Mouse (Mus musculus) lung, postnatal 10 days (tissue): ENCODE measurements around the gene Tmem208.

Source experiments
- DNase-seq: peaks from one replicate; pipeline ENCODE4 v3.0.0; 2021

Gene Tmem208

GRCm38 (mm10) chr8:105298351-105299252 lies 27.6 kb upstream of the Tmem208 start:
- no peak for DNase-seq

GRCm38 (mm10) chr8:105299962-105300361 lies 26.2 kb upstream of the Tmem208 start:
- DNase-seq = no peak

- no peak for DNase-seq
Measured at GRCm38 (mm10) chr8:105303396-105303795, 22.8 kb upstream of the Tmem208 start.

- no peak for DNase-seq
Measured at GRCm38 (mm10) chr8:105303874-105304273, 22.3 kb upstream of the Tmem208 start.

GRCm38 (mm10) chr8:105304325-105305210 lies 21.6 kb upstream of the Tmem208 start:
- DNase-seq = no peak

GRCm38 (mm10) chr8:105305211-105306145 lies 20.7 kb upstream of the Tmem208 start, which contains the start of gene Elmo3:
Gene Elmo3 (plus strand): TSS chr8:105305601.
- peak; percentile 85 for DNase-seq

- no peak for DNase-seq
Measured at GRCm38 (mm10) chr8:105306146-105306691, 19.9 kb upstream of the Tmem208 start.

GRCm38 (mm10) chr8:105307670-105308069 lies 18.5 kb upstream of the Tmem208 start:
- no peak for DNase-seq

GRCm38 (mm10) chr8:105308428-105308827 lies 17.7 kb upstream of the Tmem208 start:
- no peak for DNase-seq

- DNase-seq = no peak
Measured at GRCm38 (mm10) chr8:105309142-105309847, 16.9 kb upstream of the Tmem208 start.

- DNase-seq = no peak
Measured at GRCm38 (mm10) chr8:105310118-105310517, 16.0 kb upstream of the Tmem208 start.

GRCm38 (mm10) chr8:105311718-105312117 lies 14.4 kb upstream of the Tmem208 start:
- no peak for DNase-seq

GRCm38 (mm10) chr8:105312891-105313481 lies 13.2 kb upstream of the Tmem208 start:
- DNase-seq = no peak

- no peak for DNase-seq
Measured at GRCm38 (mm10) chr8:105313622-105314402, 12.3 kb upstream of the Tmem208 start.

- no peak for DNase-seq
Measured at GRCm38 (mm10) chr8:105315073-105315769, 10.9 kb upstream of the Tmem208 start.

GRCm38 (mm10) chr8:105317941-105318340 lies 8.2 kb upstream of the Tmem208 start:
- peak; percentile 70 for DNase-seq

GRCm38 (mm10) chr8:105318662-105319190 lies 7.4 kb upstream of the Tmem208 start:
- peak; percentile 58 for DNase-seq

GRCm38 (mm10) chr8:105323183-105323582 lies 3.0 kb upstream of the Tmem208 start:
- no peak for DNase-seq

GRCm38 (mm10) chr8:105325641-105326093 lies 487 bp upstream of the Tmem208 start:
- DNase-seq = no peak
